Mouse (Mus musculus) telencephalon, adult 2 months (tissue): Measurements from ENCODE around the gene Aldh3a2.
A peak's percentile ranks its signal among the peaks of the same experiment; 100 is the strongest.
"Not testable (repeated sequence)": the region's sequence is repeated elsewhere in the genome, so short reads cannot be mapped to it uniquely, and the experiment has no call there.

ENCODE experiments used
- DNase-seq: peaks from one replicate; pipeline ENCODE4 v3.0.0-alpha.2; 2011; ENCODE audit warnings: low read depth, low spot score

The Aldh3a2 gene

DNA sequence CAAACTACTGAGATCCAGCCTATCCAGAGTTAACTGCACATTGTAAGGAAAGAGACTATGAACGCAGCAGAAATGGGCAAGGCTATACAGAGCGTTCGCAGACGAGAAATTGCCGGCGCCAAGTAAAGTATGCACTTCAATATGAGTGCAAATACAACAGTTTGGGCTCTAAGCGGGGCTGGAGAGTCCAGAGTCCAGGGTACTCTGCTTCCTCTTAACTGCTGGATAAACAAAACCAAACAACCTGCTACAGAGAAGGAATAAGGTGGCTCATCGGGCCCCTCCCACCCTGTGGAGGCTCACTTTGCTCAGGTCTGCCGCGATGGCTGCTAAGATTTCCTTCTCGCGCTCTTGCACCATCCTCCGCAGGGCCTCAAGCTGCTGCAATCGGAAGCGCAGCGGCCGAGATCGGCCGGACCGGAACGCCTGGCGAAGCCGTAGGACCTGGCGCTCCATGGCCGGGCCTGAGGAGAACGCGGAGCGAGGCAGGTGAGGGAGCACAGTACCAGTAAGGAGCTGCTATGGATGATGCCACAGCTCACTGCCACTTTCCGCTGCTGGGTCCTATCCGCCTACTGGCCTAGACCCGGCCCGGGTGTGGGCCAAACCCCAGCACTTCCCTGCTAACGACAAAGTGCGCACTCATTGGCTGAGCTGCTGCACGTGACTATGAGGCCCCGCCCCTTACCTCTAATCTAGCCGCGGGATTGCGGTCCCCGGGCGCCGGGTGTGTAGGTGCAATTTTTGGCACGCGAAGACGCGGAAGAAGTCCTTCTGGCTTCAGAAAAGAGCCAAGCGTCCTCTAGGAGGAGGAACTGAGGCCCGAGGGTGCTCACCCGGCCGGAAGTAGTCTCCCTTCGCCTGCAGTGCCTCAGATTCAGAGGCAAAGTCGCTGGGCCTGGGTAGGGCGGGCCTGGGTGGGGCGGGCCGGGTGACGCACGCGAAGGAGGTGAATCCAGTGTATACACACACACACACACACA is at the start of gene Aldh3a2:
Aldh3a2 (minus strand) TSS at position 914 of the 983 bp plus-strand sequence.
- DNase-seq = peak; percentile 94

DNA sequence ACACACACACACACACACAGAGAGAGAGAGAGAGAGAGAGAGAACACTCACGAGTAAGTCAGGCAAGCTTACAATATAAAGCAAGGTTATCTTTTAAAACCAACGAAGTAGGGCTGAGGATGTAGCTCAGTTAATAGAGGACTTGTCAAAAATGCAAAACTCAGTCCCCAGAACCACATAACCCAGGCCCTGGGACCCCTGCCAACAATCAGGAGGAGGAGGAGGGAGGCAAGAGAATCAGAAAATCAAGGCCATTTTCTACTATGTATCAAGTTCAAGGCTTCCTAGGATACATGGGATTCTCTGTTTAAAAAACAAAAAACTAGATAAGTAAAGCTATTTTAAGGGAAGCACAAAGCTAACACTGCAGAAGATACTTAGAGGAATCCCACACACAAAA is 49.6 kb upstream of the Aldh3a2 start:
- no peak for DNase-seq

DNA sequence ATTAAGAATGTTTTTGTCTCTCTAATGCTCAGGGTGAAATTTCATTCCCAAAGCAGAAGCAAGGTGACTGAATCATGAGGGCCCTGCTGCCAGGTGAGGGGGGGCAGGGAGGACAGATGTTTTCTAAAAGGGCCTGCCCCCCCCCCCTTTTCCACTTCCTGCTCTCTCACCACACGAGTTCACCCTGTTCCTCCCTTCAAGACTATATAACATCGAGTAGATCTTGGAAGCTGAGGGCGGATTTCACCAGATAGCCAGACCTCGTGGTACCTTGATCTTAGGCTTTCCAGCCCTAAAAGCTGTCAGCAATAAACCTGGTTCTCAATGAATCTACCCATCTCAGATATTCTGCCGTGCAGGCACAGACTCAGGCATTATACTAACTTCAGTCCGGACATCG is 43.1 kb upstream of the Aldh3a2 start:
- DNase-seq = no peak

DNA sequence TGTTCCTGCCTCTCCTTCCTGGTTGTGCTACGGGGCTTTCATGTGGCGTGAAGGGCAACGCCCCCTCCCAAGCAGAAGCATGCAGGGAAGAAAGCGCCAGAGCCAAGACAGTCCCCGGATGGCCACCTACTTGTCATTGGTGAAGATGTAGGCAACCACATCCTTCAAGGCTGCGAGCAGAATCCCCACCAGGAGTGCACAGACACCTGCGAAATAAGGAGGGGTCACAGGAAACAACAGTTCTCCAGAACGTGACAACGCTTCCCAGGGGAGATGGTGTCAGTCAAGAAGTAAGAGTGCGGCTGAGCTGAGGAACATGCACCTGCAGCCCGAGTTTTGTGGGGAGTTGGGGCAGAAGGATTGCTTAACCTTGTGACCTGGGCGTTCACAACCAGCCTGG is 42.6 kb upstream of the Aldh3a2 start:
- no peak for DNase-seq

DNA sequence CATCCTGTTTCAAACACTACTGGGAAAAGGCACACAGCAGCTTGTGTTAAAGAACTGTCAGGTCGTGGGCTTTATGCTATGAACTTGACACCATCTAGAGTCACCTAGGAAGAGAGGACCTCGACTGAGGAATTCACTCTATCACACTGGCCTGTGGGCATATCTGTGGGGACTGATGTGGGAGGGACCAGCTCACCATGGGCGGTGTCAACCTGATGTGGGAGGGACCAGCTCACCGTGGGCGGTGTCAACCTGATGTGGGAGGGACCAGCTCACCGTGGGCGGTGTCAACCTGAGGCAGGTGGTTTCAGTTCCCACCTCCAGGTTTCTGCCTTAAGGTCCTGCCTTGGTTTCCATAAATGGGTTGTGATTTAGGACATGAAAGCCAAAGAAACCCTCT is 40.5 kb upstream of the Aldh3a2 start:
- no peak for DNase-seq

DNA sequence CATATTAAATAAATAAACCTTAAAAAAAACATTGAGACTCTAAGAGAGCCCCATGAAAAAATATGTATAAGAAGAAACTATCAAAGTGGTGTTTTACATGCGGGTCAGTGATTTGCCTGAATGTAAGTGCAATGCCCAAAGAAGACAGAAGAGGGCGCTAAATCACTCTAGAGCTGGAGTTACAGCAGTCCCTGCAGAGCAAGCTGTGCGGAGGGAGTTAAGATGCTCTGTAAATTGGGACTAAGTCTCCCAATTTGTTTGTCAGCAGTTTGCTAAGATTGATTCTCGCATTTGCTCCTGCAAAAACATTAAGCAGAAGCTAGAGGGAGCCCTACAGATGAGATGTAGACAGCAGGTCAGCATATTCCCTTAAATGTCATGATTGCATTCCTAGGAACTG is 38.1 kb upstream of the Aldh3a2 start:
- peak; percentile 17 for DNase-seq

DNA sequence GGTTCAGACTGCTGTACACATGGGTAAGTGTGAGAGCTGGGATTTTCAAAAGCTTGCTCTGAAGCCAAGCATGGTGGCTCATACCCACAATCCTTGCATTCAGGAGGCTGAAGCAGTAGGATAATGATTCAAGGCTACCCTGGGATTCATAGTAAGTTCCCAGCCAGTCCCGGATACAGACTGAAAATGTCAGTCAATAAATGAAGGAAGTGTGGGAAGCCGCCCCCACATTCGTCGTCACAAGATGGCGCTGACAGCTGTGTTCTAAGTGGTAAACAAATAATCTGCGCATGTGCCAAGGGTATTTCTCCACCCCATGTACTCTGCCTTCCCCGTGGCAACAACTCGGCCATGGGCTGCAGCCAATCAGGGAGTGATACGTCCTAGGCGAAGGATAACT is 37.3 kb upstream of the Aldh3a2 start:
- DNase-seq = not testable (repeated sequence)

DNA sequence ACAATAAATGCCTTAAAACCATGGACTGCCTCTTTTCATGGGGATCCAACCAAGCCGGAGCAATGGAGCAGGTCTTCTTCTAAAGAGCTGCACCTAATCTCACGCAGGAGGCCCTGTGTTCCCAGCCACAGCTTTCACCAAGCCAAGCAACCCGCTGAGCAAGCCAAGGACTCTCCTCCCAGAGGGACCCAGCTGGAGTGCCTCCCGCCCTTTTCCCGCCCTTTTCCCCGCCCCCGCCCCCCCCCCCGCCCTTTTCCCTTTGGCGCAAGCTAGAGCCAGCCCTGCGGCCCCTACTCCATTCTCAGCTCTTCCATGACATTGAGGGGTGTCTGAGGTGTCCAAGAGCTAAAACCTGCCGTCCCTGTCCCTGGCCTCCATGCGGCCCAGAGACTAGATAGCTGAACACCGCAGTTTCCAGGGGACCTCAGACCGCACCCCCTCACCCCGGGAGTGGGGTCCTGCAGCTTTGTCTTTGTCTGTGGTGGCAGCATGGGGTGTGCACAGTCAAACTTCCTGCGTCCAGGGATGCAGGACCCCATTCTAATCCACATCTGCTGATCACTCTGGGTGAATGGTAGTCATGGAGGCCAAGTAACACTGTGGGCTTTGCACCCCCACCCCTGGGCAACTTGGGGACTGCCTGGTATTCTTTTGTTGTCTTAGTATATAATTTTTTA is 33.6 kb upstream of the Aldh3a2 start:
- DNase-seq = no peak

DNA sequence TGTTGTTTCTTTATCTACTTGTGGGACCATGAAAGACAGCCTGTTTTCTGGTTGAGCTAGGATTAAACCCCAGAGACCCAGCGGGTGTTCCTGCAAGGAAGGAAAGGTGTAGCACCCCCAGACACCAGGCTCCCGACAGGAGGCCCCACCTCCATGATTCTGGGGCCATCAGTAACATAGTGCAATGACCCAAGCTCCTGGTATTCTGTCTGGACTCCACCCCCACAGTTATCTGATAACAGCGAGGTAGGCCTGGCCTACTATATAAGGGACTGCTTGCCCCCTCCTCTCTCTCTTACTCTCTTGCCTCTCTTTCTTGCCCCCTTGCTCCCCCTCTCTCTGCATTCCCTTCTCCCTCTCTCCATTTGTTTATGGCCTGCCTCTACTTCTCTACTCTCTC is 32.9 kb upstream of the Aldh3a2 start:
- DNase-seq = no peak

DNA sequence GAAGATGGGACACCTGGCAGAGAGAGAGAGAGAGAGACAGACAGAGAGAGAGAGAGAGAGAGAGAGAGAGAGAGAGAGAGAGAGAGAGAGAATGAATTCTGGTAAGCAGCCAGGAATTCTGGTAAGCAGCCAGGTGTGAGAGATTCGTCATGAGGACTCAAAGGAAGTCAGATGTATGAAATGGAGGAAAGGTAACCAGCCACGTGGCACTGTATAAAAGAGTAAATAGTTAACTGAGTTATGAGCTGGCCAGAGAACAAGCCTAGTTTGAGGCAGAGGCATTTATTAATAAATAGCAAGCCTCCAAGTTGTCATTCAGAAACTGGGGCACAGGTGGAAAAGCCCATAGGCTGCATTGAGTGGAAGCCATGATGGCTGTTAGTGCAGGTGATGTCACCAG is 30.6 kb upstream of the Aldh3a2 start:
- no peak for DNase-seq

DNA sequence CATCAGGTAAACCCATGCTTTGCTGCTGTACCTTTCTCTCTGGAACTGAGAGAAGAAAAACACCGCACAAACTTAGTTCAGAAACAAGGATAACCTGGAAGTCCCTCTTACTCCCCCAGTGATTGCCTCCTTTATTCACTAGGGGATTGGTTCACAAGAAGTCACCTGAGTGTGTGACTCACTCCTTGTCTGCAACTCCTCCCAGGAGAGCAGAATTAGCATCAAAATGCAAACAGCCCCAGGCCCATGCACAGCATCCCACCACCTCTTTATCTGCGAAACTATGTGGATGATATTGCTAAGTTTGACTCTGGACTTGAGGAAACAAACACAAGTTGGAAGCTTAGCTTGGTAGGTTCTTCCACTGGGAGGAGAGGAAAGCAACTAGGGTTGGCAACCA is 30.1 kb upstream of the Aldh3a2 start:
- no peak for DNase-seq

DNA sequence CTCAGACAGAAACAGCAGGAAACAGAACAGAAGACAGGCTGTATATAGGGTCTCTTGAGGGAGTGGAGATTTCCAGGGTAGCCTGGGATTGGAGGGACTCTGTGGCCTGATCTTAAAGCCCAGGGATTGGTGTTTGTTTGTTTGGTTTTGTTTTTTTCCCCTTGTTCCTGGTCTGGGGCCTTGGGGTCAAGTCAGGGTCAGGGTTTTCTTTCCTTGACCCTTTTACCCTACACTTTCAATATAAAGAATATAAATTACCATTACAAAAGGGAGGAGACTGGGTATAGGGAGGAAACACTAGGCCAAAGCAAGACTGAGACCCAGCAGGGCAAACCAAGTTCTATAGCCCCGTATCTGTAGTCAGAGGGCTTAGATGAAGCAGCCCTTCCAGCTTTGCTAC is 29.3 kb upstream of the Aldh3a2 start:
- DNase-seq = no peak

DNA sequence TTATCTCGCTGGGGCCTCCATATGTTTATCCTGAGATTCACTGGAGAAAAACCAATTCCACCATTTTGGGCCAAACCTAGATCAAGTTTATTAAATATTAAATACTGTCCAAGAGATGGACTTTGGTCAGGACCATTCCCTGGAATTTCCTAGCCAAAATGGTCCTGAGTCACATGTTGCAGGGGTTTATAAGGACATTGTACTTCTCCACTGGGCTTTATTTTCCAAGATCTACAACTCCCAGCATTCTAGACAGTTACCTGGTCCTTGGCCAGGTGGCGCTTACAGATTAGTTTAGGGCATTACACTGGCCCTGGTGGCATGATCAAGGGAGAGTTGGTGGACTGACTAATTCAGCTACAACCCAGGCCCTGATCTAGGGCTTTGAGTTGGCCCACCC is 28.3 kb upstream of the Aldh3a2 start:
- no peak for DNase-seq

DNA sequence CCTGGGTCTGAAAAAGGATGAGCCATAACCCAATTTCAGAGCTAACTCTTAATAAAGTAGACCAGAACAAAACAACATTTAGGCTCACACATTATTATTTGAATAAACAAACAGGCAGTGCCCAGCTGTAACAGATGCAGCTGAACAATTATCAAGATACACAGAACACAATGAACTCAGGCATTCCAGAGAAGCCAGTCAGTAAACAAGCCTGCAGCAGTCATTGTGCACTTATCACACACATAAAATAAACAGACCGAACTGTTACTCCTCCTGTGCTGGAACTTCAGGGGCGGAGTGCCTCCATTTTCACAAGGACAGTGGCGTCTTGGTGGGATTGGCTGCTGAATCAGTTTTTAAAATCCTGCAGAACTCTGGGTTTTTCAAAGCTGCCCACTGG is 27.2 kb upstream of the Aldh3a2 start:
- no peak for DNase-seq

DNA sequence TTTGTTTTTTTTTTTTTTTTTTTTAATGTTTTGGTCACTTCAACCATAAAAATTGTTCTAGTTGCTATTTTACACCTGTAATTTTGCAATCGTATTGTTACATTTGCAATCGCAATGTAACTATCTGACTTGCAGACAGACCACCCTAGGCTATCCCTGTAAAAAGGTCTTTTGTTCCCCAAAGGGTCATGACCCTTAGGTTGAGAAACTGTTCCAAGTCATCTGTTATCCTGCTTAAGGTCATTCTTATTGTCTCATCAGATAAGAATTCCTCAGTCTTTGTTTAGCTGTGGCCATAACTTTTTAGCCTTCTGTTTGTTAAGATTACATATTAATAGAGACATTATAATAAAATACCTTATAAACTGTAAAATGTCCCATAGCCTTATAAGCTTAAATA is 26.0 kb upstream of the Aldh3a2 start:
- DNase-seq = no peak

DNA sequence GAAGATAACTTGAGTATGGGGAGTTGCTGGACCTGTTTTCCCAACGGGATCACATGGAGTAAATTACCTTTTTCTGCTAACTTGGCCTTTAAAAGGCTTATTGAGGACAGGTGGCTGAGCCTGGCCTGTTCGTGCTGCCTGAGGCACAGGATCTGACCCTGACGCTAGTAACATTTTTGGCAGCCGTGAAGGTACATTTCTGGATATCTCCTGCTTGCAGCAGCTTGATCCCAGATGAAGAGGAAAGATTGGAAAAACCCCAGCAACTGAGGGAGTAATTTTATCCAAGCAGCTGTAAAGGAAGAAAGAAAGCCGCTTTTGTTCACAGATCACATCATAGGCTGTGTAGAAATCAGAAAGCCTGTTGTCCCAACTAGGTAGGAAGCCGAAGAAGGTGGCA is 17.1 kb upstream of the Aldh3a2 start:
- DNase-seq = peak; percentile 32

DNA sequence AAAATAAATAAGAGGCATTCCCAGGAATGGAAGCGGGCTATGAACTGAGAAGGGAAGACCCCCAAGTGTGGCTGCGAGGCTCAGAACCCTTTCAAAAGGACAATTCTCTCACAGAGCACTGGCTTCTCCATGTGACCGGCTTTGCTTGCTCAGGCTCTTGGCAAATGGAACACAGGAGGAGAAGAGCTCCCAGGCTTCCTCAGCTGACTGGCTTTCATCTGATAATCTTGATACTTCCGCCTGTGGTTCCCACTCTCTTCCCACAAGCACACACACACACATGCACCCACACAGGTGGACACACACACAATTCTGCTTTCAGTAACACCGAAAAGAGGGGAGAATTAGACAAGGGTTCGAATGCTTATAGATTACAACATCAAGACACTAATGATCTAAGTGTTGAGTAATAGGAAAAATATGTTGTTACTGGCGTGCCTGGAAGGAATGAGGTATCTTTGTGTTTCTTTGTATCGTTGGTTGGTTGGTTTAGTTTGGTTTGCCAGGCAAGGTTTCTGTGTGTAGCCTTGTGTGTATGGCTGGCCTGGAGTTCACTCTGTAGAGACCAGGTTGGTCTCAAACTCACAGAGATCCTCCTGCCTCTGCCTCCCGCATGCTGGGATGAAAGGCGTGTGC is 16.3 kb upstream of the Aldh3a2 start:
- no peak for DNase-seq

DNA sequence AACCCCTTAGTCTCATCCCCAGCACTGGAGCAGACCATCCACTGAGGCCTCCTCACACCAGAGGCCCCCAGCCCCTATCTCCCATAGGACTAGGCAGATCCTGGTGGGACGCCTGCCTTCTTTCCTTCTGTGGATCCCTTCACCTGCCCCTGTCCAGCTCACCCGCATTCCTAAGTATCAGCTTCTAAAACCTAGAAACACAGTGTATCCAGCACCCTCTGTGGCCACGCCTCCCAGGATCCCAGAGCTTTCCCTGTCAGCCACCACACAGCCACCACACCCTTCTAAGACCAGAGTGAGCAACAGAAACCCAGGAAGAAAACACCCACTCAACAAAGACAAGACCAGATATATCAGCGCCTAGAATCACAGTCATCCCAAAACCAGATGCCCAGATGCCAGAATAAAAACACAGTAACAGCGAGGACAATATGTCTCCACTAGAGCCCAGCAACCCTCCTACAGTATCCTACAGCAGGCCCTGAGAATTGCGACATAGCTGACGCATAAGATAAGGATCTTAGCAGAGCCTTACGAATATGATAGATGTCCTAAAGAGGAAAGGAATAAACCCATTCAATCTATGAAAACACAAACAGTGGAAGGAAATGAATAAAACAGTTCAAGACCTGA is 11.3 kb upstream of the Aldh3a2 start:
- DNase-seq = no peak

DNA sequence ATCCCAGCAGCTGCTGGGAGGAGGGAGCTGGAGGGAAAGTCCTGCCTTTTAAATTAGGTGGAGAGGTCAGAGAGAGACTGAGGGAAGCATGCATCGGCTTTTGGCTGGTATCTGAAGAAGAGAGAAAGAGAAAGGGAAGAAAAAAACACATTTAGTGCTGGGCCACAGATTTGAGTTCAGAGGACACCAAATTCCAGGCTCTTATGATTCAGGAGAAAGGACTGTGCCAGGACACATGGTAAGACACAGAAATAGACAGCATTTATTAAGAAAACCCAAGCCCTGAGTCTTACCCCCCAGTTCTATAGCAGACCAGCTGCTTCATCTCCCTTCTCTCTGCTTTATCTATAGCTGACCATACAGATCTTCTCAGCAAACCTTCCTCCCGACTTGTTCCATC is 10.7 kb upstream of the Aldh3a2 start:
- no peak for DNase-seq

DNA sequence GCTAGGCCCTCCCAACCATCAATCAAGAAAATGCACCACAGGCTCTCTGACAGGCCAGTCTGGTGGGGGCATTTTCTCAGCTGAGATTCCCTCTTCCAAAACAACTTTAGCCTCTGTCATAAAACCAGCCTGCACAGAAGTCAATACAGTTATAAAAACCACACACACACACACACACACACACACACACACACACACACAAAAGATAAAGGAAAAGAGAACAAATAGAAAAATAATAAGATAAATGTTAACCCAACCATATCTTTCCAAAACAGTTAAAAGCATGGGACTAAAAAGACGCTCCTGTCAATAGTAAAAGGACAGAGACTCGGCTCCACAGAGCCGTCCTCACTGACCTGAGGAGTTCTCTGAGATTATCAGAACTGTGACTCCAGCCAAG is 9.2 kb upstream of the Aldh3a2 start:
- DNase-seq = no peak

DNA sequence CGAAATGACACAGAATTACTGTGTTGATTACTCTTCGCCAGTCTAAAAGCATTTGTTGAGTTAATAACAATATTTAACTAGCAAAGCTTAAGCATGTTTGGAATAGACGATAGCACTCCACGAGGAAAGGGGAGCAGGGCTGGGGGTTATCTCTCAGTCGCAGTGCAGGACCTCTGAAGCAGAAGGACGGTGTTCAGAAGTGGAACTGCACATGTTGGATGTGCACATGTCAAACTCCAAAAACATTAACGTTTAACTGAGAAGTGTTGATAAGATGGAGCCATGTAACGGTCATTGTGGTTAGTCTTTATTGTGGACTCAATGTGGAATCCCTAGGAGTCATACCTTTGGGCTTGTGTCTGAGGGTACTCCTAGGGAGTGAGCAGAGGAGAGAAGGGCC is 7.8 kb upstream of the Aldh3a2 start:
- DNase-seq = no peak

DNA sequence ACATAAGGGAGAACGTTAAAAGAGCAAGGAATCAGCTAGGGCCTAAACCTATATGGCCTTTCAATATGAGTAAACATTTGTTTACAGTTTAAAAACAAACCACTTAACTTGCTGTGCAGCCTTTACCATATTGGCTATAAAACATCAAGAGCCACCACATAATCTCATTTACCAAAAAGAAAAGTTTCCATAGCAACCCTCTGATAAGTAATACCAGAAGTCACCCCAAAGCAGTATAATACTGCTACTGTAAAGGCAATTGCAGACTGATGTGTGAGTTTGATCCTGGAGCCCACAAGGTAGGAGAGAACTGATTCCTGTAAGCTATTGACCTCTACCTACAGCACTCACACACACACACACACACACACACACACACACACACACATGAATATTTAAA is 7.2 kb upstream of the Aldh3a2 start:
- DNase-seq = no peak
